Mouse (Mus musculus) heart, embryonic 10.5 days (tissue): ENCODE data around the gene Large1. TPM values are rescaled to one million over a fixed set of nuclear protein-coding genes. Genes with fewer than 3 reads are reported as not detected.
"Not testable (repeated sequence)": the region's sequence is repeated elsewhere in the genome, so short reads cannot be mapped to it uniquely, and the experiment has no call there.

Experiments
- DNase-seq: peaks from one replicate; pipeline ENCODE4 v3.0.0-alpha.2; 2017; ENCODE audit warnings: low spot score
- H3K27ac ChIP-seq: fragments of 300-500 bp; sonication (generic); 2 replicates; pipeline ENCODE4 v1.5.1; 2016; ENCODE audit warnings: mild to moderate bottlenecking
- H3K27me3 ChIP-seq: fragments of 300-500 bp; sonication (generic); 2 replicates; pipeline ENCODE4 v1.6.1; 2016; ENCODE audit warnings: mild to moderate bottlenecking; ENCODE audit not compliant: poor library complexity, insufficient read depth, severe bottlenecking
- H3K36me3 ChIP-seq: fragments of 300-500 bp; sonication (generic); 2 replicates; pipeline ENCODE4 v1.6.1; 2016; ENCODE audit warnings: mild to moderate bottlenecking, moderate library complexity
- H3K4me1 ChIP-seq: fragments of 300-500 bp; sonication (generic); 2 replicates; pipeline ENCODE4 v1.6.1; 2016; ENCODE audit warnings: mild to moderate bottlenecking
- H3K4me3 ChIP-seq: fragments of 300-500 bp; sonication (generic); 2 replicates; pipeline ENCODE4 v1.5.1; 2016; ENCODE audit warnings: mild to moderate bottlenecking, moderate library complexity
- H3K9me3 ChIP-seq: fragments of 300-500 bp; sonication (generic); 2 replicates; pipeline ENCODE4 v1.6.1; 2016; ENCODE audit warnings: mild to moderate bottlenecking, moderate library complexity
- WGBS: fragments of 180-500 bp; shearing (Covaris S2); methylation state at CpG from one replicate; pipeline ENCODE4 v1.1.7; 2016; 5-methylcytosine and 5-hydroxymethylcytosine counted together
- polyA plus RNA-seq: library from polyadenylated mRNA; unstranded; fragments of >200 nt; fragmentation: Nextera tagmentation; extraction: Ambion mirVana; gene quantifications from 2 replicates; pipeline ENCODE4 v1.2.1, GENCODE M21; 2016

The Large1 gene
- 6.1 and 7.5 TPM in 2 replicates for polyA plus RNA-seq

GRCm38 (mm10) chr8:73353108-73353793 is at the start of gene Large1:
Gene Large1 (minus strand): TSS chr8:73353540.
- under 1% methylated on average over 79 of the region's 84 CpGs for WGBS

GRCm38 (mm10) chr8:73400343-73400742 is 47.0 kb upstream of the Large1 start:
- Histone ChIP-seq H3K4me3 (no peak overlapping the region), H3K27me3 (no peaks in the 10 kb centered on the region), H3K27ac (no peak overlapping the region), H3K9me3 (no peaks in the 10 kb centered on the region), H3K4me1 (no peaks in the 10 kb centered on the region), H3K36me3 (no peaks in the 10 kb centered on the region)
- WGBS = 52% methylated on average over 1 of the region's 1 CpGs
- DNase-seq = no peak

More at GRCm38 (mm10) chr8:73353108-73353793, at the start of gene Large1:
- peak within 1 kb of the TSS; percentile 93 for H3K4me3 ChIP-seq
- H3K27me3 ChIP-seq = no peaks in the 10 kb centered on the region
- peaks cover 11% of the 10 kb centered on the region for H3K4me1 ChIP-seq
- H3K27ac ChIP-seq = peak within 1 kb of the TSS; percentile 96
- DNase-seq = peak; percentile 99
- no peaks in the 10 kb centered on the region for H3K9me3 ChIP-seq
- H3K36me3 ChIP-seq = no peaks in the 10 kb centered on the region

GRCm38 (mm10) chr8:73373001-73373400 is 19.7 kb upstream of the Large1 start:
- not testable (repeated sequence) for H3K27me3 ChIP-seq, DNase-seq, H3K4me3 ChIP-seq, H3K36me3 ChIP-seq, H3K9me3 ChIP-seq, H3K27ac ChIP-seq, H3K4me1 ChIP-seq
- 84% methylated on average over 6 of the region's 6 CpGs for WGBS

- no peak overlapping the region for H3K4me3 ChIP-seq
- peaks cover 11% of the 10 kb centered on the region for H3K4me1 ChIP-seq
- WGBS = 14% methylated on average over 2 of the region's 2 CpGs
- no peaks in the 10 kb centered on the region for H3K27me3 ChIP-seq
- no peak for DNase-seq
- H3K9me3 ChIP-seq = no peaks in the 10 kb centered on the region
- H3K36me3 ChIP-seq = no peaks in the 10 kb centered on the region
- no peak overlapping the region for H3K27ac ChIP-seq
Observed at GRCm38 (mm10) chr8:73355979-73356378, 2.6 kb upstream of the Large1 start.

- Histone ChIP-seq H3K27me3 (no peaks in the 10 kb centered on the region), H3K27ac (peak overlapping the region; percentile 96), H3K4me3 (peak overlapping the region; percentile 93), H3K9me3 (no peaks in the 10 kb centered on the region), H3K4me1 (peaks cover 11% of the 10 kb centered on the region), H3K36me3 (no peaks in the 10 kb centered on the region)
- WGBS = under 1% methylated on average over 25 of the region's 25 CpGs
- peak; percentile 82 for DNase-seq
Observed at GRCm38 (mm10) chr8:73354201-73354881, 1.0 kb upstream of the Large1 start.

- Histone ChIP-seq H3K4me3 (peak overlapping the region; percentile 93), H3K36me3 (no peaks in the 10 kb centered on the region), H3K27me3 (no peaks in the 10 kb centered on the region), H3K4me1 (peaks cover 11% of the 10 kb centered on the region), H3K9me3 (no peaks in the 10 kb centered on the region), H3K27ac (peak overlapping the region; percentile 96)
- DNase-seq = no peak
- under 1% methylated on average over 16 of the region's 16 CpGs for WGBS
Observed at GRCm38 (mm10) chr8:73353794-73354179, 447 bp upstream of the Large1 start.

GRCm38 (mm10) chr8:73352301-73353107 is 836 bp downstream of the Large1 start:
- WGBS = under 1% methylated on average over 55 of the region's 56 CpGs
- H3K36me3 ChIP-seq = no peaks in the 10 kb centered on the region
- DNase-seq = peak; percentile 81
- peaks cover 11% of the 10 kb centered on the region for H3K4me1 ChIP-seq
- peak overlapping the region; percentile 96 for H3K27ac ChIP-seq
- H3K9me3 ChIP-seq = no peaks in the 10 kb centered on the region
- no peaks in the 10 kb centered on the region for H3K27me3 ChIP-seq
- H3K4me3 ChIP-seq = peak overlapping the region; percentile 93

- WGBS = 37% methylated on average over 2 of the region's 2 CpGs
- H3K36me3 ChIP-seq = no peaks in the 10 kb centered on the region
- H3K4me1 ChIP-seq = peaks cover 16% of the 10 kb centered on the region
- H3K9me3 ChIP-seq = no peaks in the 10 kb centered on the region
- no peak overlapping the region for H3K4me3 ChIP-seq
- no peak overlapping the region for H3K27ac ChIP-seq
- H3K27me3 ChIP-seq = no peaks in the 10 kb centered on the region
- DNase-seq = no peak
Observed at GRCm38 (mm10) chr8:73350366-73350765, 3.0 kb downstream of the Large1 start.

GRCm38 (mm10) chr8:73342761-73343395 is 10.5 kb downstream of the Large1 start:
- Histone ChIP-seq H3K4me1 (peaks cover 24% of the 10 kb centered on the region), H3K36me3 (0 out of 2 replicates have a peak, but pooled peaks cover 3% of the 10 kb centered on the region), H3K27ac (no peak overlapping the region), H3K4me3 (no peak overlapping the region), H3K27me3 (no peaks in the 10 kb centered on the region), H3K9me3 (no peaks in the 10 kb centered on the region)
- no peak for DNase-seq
- 74% methylated on average over 3 of the region's 3 CpGs for WGBS

- WGBS = 60% methylated on average over 1 of the region's 1 CpGs
- peak; percentile 1 for DNase-seq
- H3K27ac ChIP-seq = no peak overlapping the region
- H3K36me3 ChIP-seq = 0 out of 2 replicates have a peak, but pooled peaks cover 5% of the 10 kb centered on the region
- H3K27me3 ChIP-seq = no peaks in the 10 kb centered on the region
- no peaks in the 10 kb centered on the region for H3K9me3 ChIP-seq
- no peaks in the 10 kb centered on the region for H3K4me1 ChIP-seq
- no peak overlapping the region for H3K4me3 ChIP-seq
Observed at GRCm38 (mm10) chr8:73336845-73337244, 16.5 kb downstream of the Large1 start.

- Histone ChIP-seq H3K27me3 (no peaks in the 10 kb centered on the region), H3K4me1 (no peaks in the 10 kb centered on the region), H3K4me3 (no peak overlapping the region), H3K27ac (no peak overlapping the region), H3K36me3 (0 out of 2 replicates have a peak, but pooled peaks cover 5% of the 10 kb centered on the region), H3K9me3 (no peaks in the 10 kb centered on the region)
- WGBS = 84% methylated on average over 5 of the region's 5 CpGs
- DNase-seq = no peak
Observed at GRCm38 (mm10) chr8:73329131-73329530, 24.2 kb downstream of the Large1 start.

GRCm38 (mm10) chr8:73328056-73328455 is 25.3 kb downstream of the Large1 start:
- 87% methylated on average over 3 of the region's 3 CpGs for WGBS
- H3K27ac ChIP-seq = no peak overlapping the region
- H3K4me1 ChIP-seq = no peaks in the 10 kb centered on the region
- H3K36me3 ChIP-seq = 0 out of 2 replicates have a peak, but pooled peaks cover 3% of the 10 kb centered on the region
- DNase-seq = no peak
- no peaks in the 10 kb centered on the region for H3K27me3 ChIP-seq
- no peaks in the 10 kb centered on the region for H3K9me3 ChIP-seq
- no peak overlapping the region for H3K4me3 ChIP-seq
